In the genomic region with DNA sequence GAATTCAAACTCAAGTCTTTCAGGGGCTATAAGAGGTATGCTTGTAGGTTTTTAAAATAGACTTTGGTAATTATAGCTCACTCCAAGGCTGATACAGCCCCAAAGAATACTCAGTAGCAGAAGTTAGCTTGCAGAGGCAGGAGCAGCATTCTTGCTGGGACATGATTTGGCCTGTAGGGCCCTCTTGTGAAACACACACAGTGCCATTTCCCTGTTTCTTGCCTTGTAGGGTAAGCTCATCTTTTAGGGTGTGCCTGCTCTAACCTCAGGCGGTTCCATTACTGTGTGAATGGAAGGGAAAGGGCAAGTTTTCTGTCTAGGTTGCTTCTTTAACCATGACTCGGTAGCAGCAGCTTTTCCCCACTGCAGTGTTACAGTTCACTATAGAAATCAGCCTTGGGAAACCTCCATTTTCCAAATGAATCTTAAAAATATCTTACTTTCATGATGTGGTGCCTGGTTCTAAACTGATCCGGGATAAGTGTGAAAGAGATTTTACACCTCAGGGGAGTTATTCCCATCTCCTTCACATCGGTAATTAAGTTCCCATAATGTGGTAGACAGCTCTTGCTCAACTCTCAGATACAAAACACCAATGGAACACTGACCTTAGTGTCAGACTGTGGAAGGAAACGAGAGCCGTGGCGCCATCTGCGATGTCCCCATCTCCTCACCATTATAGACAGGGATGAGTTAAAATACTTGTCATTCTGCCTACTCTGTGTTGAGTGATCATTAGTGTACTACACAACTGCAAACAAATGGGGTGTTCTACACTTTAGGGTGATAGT, we compare ENCODE assay signal across 15 mouse cellular contexts. TPM values are rescaled to one million over a fixed set of nuclear protein-coding genes. Genes with fewer than 3 reads are reported as not detected.
DNase-seq lines count a peak whose midpoint lies in the region; ATAC-seq lines count a peak whose summit lies in the region.
"Had no signal": no experiment of that assay in that cellular context is flagged by ENCODE, and none has a peak within 500 bp of the region (broad histone marks: within the 10 kb centered on the region; RNA-seq: fewer than 3 reads in every experiment).

No protein-coding gene starts in this region.

- H3K27ac ChIP-seq in liver, embryonic 16.5 days (ENCODE audit: low read length): no peak overlapping the region
- peak overlapping the region; percentile 76 for H3K27ac ChIP-seq in embryonic facial prominence, embryonic 13.5 days
- peak overlapping the region; percentile 84 for H3K27ac ChIP-seq in heart, embryonic 16.5 days (ENCODE audit: low read length)
- H3K27ac ChIP-seq in stomach, embryonic 14.5 days (ENCODE audit: low read length): peak overlapping the region; percentile 77; the same call in 1 of the 2 replicates
- H3K27ac ChIP-seq: forebrain, embryonic 15.5 days; hindbrain, embryonic 14.5 days had no signal

- H3K9ac ChIP-seq in liver, embryonic 16.5 days (ENCODE audit: low read depth, low read length): no peak overlapping the region
- 0 out of 2 replicates have a peak overlapping the region, but pooled peaks have one; percentile 58 for H3K9ac ChIP-seq in embryonic facial prominence, embryonic 13.5 days
- H3K9ac ChIP-seq in heart, embryonic 16.5 days (ENCODE audit: low read length): peak overlapping the region; percentile 90
- no peak overlapping the region for H3K9ac ChIP-seq in stomach, embryonic 14.5 days (replicated peaks; ENCODE audit: low read depth, low read length)
- H3K9ac ChIP-seq: forebrain, embryonic 15.5 days; hindbrain, embryonic 14.5 days had no signal

- H3K4me1 ChIP-seq in liver, embryonic 16.5 days (ENCODE audit: control insufficient read depth, low read depth, low read length): no peaks in the 10 kb centered on the region; the same call in 1 of the 2 replicates
- H3K4me1 ChIP-seq in embryonic facial prominence, embryonic 13.5 days: peaks cover 10% of the 10 kb centered on the region
- peaks cover 21% of the 10 kb centered on the region; the same call in 1 of the 2 replicates for H3K4me1 ChIP-seq in heart, embryonic 16.5 days (ENCODE audit: control insufficient read depth, insufficient read depth, low read length)
- 0 out of 2 replicates have a peak, but pooled peaks cover 4% of the 10 kb centered on the region for H3K4me1 ChIP-seq in stomach, embryonic 14.5 days (ENCODE audit: control insufficient read depth, insufficient read depth, low read length)

- H3K9me3 ChIP-seq in liver, embryonic 16.5 days (replicated peaks; ENCODE audit: control insufficient read depth, low read length): no peaks in the 10 kb centered on the region
- no peaks in the 10 kb centered on the region for H3K9me3 ChIP-seq in embryonic facial prominence, embryonic 13.5 days
- no peaks in the 10 kb centered on the region for H3K9me3 ChIP-seq in heart, embryonic 16.5 days (replicated peaks; ENCODE audit: control insufficient read depth, low read length)
- no peaks in the 10 kb centered on the region for H3K9me3 ChIP-seq in stomach, embryonic 14.5 days (ENCODE audit: control insufficient read depth, low read depth, low read length)
- H3K9me3 ChIP-seq: forebrain, embryonic 15.5 days; megakaryocyte, embryonic 14.5 days had no signal

- no peaks in the 10 kb centered on the region for H3K36me3 ChIP-seq in liver, embryonic 16.5 days (ENCODE audit: control insufficient read depth, insufficient read depth)
- H3K36me3 ChIP-seq in embryonic facial prominence, embryonic 13.5 days: no peaks in the 10 kb centered on the region
- no peaks in the 10 kb centered on the region for H3K36me3 ChIP-seq in heart, embryonic 16.5 days (ENCODE audit: control insufficient read depth, insufficient read depth)
- H3K36me3 ChIP-seq in stomach, embryonic 14.5 days (ENCODE audit: control insufficient read depth, insufficient read depth, low read length): no peaks in the 10 kb centered on the region
- H3K36me3 ChIP-seq: forebrain, embryonic 15.5 days had no signal

- 60% methylated on average over 8 of the region's 8 CpGs for WGBS in liver, embryonic 16.5 days (ENCODE audit: insufficient replicate concordance)
- 67% methylated on average over 8 of the region's 8 CpGs for WGBS in embryonic facial prominence, embryonic 13.5 days
- 58% methylated on average over 8 of the region's 8 CpGs for WGBS in heart, embryonic 16.5 days
- WGBS in stomach, embryonic 14.5 days: 74% methylated on average over 8 of the region's 8 CpGs

- H3K4me2 ChIP-seq in liver, embryonic 16.5 days (ENCODE audit: low read depth, low read length): peak overlapping the region; percentile 12; the same call in 1 of the 2 replicates
- H3K4me2 ChIP-seq in embryonic facial prominence, embryonic 13.5 days: peak overlapping the region; percentile 93
- H3K4me2 ChIP-seq in heart, embryonic 16.5 days (ENCODE audit: low read depth, low read length): peak overlapping the region; percentile 81
- H3K4me2 ChIP-seq in stomach, embryonic 14.5 days (replicated peaks; ENCODE audit: low read depth, low read length): peak overlapping the region; percentile 28
- H3K4me2 ChIP-seq: forebrain, embryonic 15.5 days; hindbrain, embryonic 14.5 days had no signal

- H3K27me3 ChIP-seq in liver, embryonic 16.5 days (ENCODE audit: control insufficient read depth, insufficient read depth, low read depth, low read length): peaks cover 12% of the 10 kb centered on the region
- peaks cover 50% of the 10 kb centered on the region for H3K27me3 ChIP-seq in embryonic facial prominence, embryonic 13.5 days
- H3K27me3 ChIP-seq in heart, embryonic 16.5 days (ENCODE audit: control insufficient read depth, insufficient read depth, low read length): peaks cover 3% of the 10 kb centered on the region
- H3K27me3 ChIP-seq in stomach, embryonic 14.5 days (ENCODE audit: control insufficient read depth, insufficient read depth, low read length): 0 out of 2 replicates have a peak, but pooled peaks cover 5% of the 10 kb centered on the region

- DNase-seq in liver: no peak
- no peak for DNase-seq in adrenal gland, adult 8-10 months
- no peak for DNase-seq in gastrocnemius, adult 18-20 months (ENCODE audit: low spot score)
- DNase-seq: adrenal gland, postnatal 25 days; cerebellum, adult 9-11 months; layer of hippocampus, adult 9-11 months; right cerebral cortex, postnatal 4 days; thymus, postnatal 25 days had no signal

- no peak for ATAC-seq in liver, embryonic 16.5 days (ENCODE audit: low read depth)
- ATAC-seq in embryonic facial prominence, embryonic 13.5 days (ENCODE audit: insufficient number of reproducible peaks, insufficient read depth, low FRiP score, low TSS enrichment, low read depth): peak; percentile 53; the same call in 1 of the 2 replicates
- ATAC-seq in heart, embryonic 16.5 days (replicated peaks; ENCODE audit: extremely low read depth, insufficient read depth, low FRiP score): peak; percentile 30; the same call in 1 of the 2 replicates
- no peak for ATAC-seq in stomach, embryonic 14.5 days (ENCODE audit: insufficient number of reproducible peaks, insufficient read depth, low FRiP score, low read depth)
- ATAC-seq: forebrain, embryonic 15.5 days had no signal

- H3K4me3 ChIP-seq in liver, embryonic 16.5 days (ENCODE audit: low read depth, low read length): no peak overlapping the region
- H3K4me3 ChIP-seq in embryonic facial prominence, embryonic 13.5 days: peak overlapping the region; percentile 57
- peak overlapping the region; percentile 86 for H3K4me3 ChIP-seq in heart, embryonic 16.5 days (ENCODE audit: low read length)
- H3K4me3 ChIP-seq in stomach, embryonic 14.5 days (ENCODE audit: low read depth, low read length): peak overlapping the region; percentile 51
- H3K4me3 ChIP-seq: forebrain, embryonic 15.5 days; megakaryocyte, embryonic 14.5 days had no signal

RNA-seq across cellular contexts. Expression of a gene that starts 1.8 kb away (rescaled TPM):
- 22.6 and 24.8 TPM in 2 replicates for polyA plus RNA-seq in liver, embryonic 16.5 days (2015; fragmentation: Nextera tagmentation; extraction: Ambion mirVana)
- polyA plus RNA-seq in embryonic facial prominence, embryonic 13.5 days (2015; fragmentation: Nextera tagmentation; extraction: Ambion mirVana): 182 and 189 TPM in 2 replicates
- 218 and 248 TPM in 2 replicates for polyA plus RNA-seq in heart, embryonic 16.5 days (2015; fragmentation: Nextera tagmentation; extraction: Ambion mirVana)
- polyA plus RNA-seq in stomach, embryonic 14.5 days (2014; fragmentation: Nextera tagmentation; extraction: Ambion mirVana): 195 and 211 TPM in 2 replicates
- 1 to 10 TPM; 3.2 to 4.5 (median 3.8) TPM for total RNA-seq in adrenal gland, adult 8-10 months (2022)
- 1 to 10 TPM; 1.5 to 1.6 TPM for total RNA-seq in gastrocnemius, adult 18-20 months (2021)

Comparison
In these comparisons a context has a peak if more than half of its experiments do, and no peak if none do; other contexts are left out.
1. ATAC-seq: peak in embryonic facial prominence, embryonic 13.5 days (single experiment) and heart, embryonic 16.5 days (single experiment); none in liver, embryonic 16.5 days (single experiment) and stomach, embryonic 14.5 days (single experiment).
2. H3K4me2 ChIP-seq: peak in every context shown above with its lines; median percentile 93 in embryonic facial prominence, embryonic 13.5 days; 81 in heart, embryonic 16.5 days; 28 in stomach, embryonic 14.5 days; 12 in liver, embryonic 16.5 days.
3. H3K9ac ChIP-seq: peak in embryonic facial prominence, embryonic 13.5 days (single experiment) and heart, embryonic 16.5 days (single experiment); none in liver, embryonic 16.5 days (single experiment) and stomach, embryonic 14.5 days (single experiment).